Mouse (Mus musculus) bone marrow macrophage, adult 2 months (primary cell): Measurements from ENCODE around the gene Ncmap.

Source experiments
- CTCF ChIP-seq: IDR thresholded peaks from 2 replicates; pipeline ENCODE4 v1.5.1; 2012; ENCODE audit warnings: low read depth, mild to moderate bottlenecking, low read length, moderate library complexity
- POLR2A ChIP-seq: IDR thresholded peaks from 2 replicates; pipeline ENCODE4 v1.6.1; 2012; ENCODE audit warnings: mild to moderate bottlenecking, low read depth, low read length, borderline replicate concordance

GRCm38 (mm10) chr4:135401881-135402280, 3.9 kb upstream of the Ncmap start:
- no peak for TF ChIP-seq POLR2A
- TF ChIP-seq CTCF = no peak
